Mouse (Mus musculus) lung, adult 2 months (tissue): ENCODE data around the gene 5730596B20Rik.

Experiments used
- CTCF ChIP-seq: fragments of 200-500 bp; IDR thresholded peaks from 2 replicates; pipeline ENCODE4 v1.5.1; 2011; ENCODE audit warnings: mild to moderate bottlenecking, low read length, control low read depth; ENCODE audit not compliant: insufficient read depth
- POLR2A ChIP-seq: fragments of 200-500 bp; IDR thresholded peaks from 2 replicates; pipeline ENCODE4 v1.6.1; 2011; ENCODE audit warnings: low read depth, mild to moderate bottlenecking, control low read depth, low read length, borderline replicate concordance; ENCODE audit errors: extremely low read depth

DNA sequence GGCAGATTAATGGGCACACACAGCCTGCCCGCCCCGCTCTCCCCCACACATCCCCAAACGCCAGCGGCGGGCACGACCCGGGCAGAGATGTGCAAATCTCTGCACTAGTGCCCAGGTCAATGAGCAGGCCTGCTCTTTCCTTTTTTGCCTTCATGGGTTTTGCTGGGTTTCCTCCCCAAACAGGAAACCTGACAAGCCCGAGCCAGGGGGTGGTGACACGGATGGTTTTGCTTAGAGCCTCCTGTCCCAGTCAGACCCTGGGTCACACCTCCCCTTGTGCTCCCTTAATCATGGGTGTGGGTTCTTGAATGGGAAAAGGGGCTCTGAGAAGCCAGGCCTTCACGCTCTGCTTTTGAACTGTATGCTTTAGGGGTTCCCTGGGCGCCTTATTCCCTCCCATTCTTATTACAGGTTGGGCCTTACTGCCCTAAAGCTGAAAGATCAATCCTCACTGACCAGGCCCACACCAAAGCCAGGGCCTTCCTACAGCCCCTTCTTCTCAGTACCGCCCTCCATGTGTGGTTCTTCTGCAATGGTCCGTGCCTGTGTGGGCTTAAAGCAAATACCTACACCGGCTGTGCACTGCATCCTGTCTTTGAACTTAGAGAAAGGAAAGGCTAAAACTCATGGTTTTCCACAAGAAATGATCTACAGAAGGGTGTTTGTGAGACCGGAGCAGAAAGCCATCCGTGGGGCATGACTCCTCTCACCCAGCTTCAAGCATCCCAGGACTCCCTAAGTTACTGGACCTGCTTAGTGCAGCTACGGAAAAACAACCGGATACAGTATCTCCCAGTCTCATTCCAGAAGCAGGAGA lies 31.8 kb downstream of the 5730596B20Rik start:
- no peak for TF ChIP-seq CTCF
- TF ChIP-seq POLR2A = no peak
